In the genomic region with DNA sequence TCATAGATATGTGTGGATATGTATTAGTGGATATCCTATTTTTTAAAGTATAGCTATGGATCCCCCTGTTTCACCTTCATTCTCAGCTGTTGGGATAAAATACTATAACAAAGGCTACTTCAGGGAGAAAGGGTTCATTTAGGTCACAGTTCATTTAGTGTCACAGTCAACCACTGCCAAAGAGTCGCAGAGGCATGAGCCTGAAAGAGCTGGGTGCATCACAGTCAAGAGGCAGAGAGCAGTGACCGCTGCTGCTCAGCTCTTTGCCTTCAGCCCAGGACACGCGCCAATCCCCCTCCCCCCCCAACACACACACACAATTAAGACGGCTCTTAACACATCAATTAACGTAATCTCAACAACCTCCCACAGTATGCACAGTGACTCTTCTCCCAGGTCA, we compare ENCODE assay signal across 35 mouse cellular contexts.
"Had no signal": no experiment of that assay in that cellular context is flagged by ENCODE, and none has a peak within 500 bp of the region (broad histone marks: within the 10 kb centered on the region; RNA-seq: fewer than 3 reads in every experiment).

No protein-coding gene starts in this region.

- H3K4me3 ChIP-seq: heart, embryonic 10.5 days; heart, embryonic 12.5 days; heart, embryonic 13.5 days; heart, embryonic 15.5 days; hindbrain, embryonic 10.5 days; hindbrain, embryonic 12.5 days; hindbrain, embryonic 13.5 days; hindbrain, embryonic 15.5 days; intestine, embryonic 15.5 days; kidney, embryonic 15.5 days; layer of hippocampus, adult 2 months had no signal

- H3K4me1 ChIP-seq: hindbrain, embryonic 10.5 days; hindbrain, embryonic 12.5 days; hindbrain, embryonic 13.5 days; hindbrain, embryonic 15.5 days; intestine, embryonic 15.5 days; kidney, embryonic 15.5 days had no signal

- H3K4me2 ChIP-seq: heart, embryonic 11.5 days; heart, embryonic 12.5 days; heart, embryonic 13.5 days; heart, embryonic 15.5 days; hindbrain, embryonic 12.5 days; hindbrain, embryonic 13.5 days; hindbrain, embryonic 14.5 days; hindbrain, embryonic 15.5 days; intestine, embryonic 15.5 days; kidney, embryonic 15.5 days had no signal

- H3K27ac ChIP-seq: heart, embryonic 10.5 days; heart, embryonic 13.5 days; heart, embryonic 15.5 days; hindbrain, embryonic 10.5 days; hindbrain, embryonic 12.5 days; hindbrain, embryonic 13.5 days; hindbrain, embryonic 14.5 days; hindbrain, embryonic 15.5 days; hindbrain, postnatal 0 days; intestine, embryonic 15.5 days; kidney, embryonic 15.5 days; kidney, postnatal 0 days; layer of hippocampus, adult 2 months had no signal

- ATAC-seq: hindbrain, embryonic 16.5 days; hindbrain, postnatal 0 days; inflammation-experienced regulatory T-cells, adult 6 months; intestine, embryonic 15.5 days; intestine, embryonic 16.5 days; intestine, postnatal 0 days had no signal

- H3K9ac ChIP-seq: heart, embryonic 12.5 days; heart, embryonic 13.5 days; heart, embryonic 15.5 days; hindbrain, embryonic 12.5 days; hindbrain, embryonic 13.5 days; hindbrain, embryonic 14.5 days; hindbrain, embryonic 15.5 days; intestine, embryonic 15.5 days; kidney, embryonic 15.5 days had no signal

- H3K9me3 ChIP-seq: heart, embryonic 10.5 days; heart, embryonic 12.5 days; heart, embryonic 13.5 days; heart, embryonic 15.5 days; hindbrain, embryonic 10.5 days; hindbrain, embryonic 12.5 days; hindbrain, embryonic 13.5 days; hindbrain, embryonic 15.5 days; intestine, embryonic 15.5 days; kidney, embryonic 15.5 days had no signal

- DNase-seq: heart, postnatal 10 days; heart, postnatal 14 days; heart, postnatal 36 days; heart, postnatal 4 days; kidney, adult 11 months; kidney, adult 18-20 months; kidney, adult 2 months; kidney, adult 8-10 months; kidney, adult 9 months; kidney, postnatal 10 days; kidney, postnatal 14 days; kidney, postnatal 25 days; kidney, postnatal 36 days; kidney, postnatal 4 days; layer of hippocampus, adult 9-11 months; layer of hippocampus, postnatal 36 days had no signal

- H3K36me3 ChIP-seq: heart, embryonic 13.5 days; heart, embryonic 15.5 days; hindbrain, embryonic 10.5 days; hindbrain, embryonic 13.5 days; hindbrain, embryonic 15.5 days; intestine, embryonic 15.5 days; kidney, embryonic 15.5 days had no signal

- H3K27me3 ChIP-seq: heart, embryonic 12.5 days; heart, embryonic 13.5 days; heart, embryonic 15.5 days; hindbrain, embryonic 12.5 days; hindbrain, embryonic 13.5 days; hindbrain, embryonic 15.5 days; intestine, embryonic 15.5 days; kidney, embryonic 15.5 days had no signal
